Mouse (Mus musculus) cerebellum, adult 18-20 months (tissue): ENCODE measurements around the gene Acvrl1.

Experiments
- DNase-seq, 2 experiments: peaks; one replicate each; pipeline ENCODE4 v3.0.0; 2021

The Acvrl1 gene

DNA sequence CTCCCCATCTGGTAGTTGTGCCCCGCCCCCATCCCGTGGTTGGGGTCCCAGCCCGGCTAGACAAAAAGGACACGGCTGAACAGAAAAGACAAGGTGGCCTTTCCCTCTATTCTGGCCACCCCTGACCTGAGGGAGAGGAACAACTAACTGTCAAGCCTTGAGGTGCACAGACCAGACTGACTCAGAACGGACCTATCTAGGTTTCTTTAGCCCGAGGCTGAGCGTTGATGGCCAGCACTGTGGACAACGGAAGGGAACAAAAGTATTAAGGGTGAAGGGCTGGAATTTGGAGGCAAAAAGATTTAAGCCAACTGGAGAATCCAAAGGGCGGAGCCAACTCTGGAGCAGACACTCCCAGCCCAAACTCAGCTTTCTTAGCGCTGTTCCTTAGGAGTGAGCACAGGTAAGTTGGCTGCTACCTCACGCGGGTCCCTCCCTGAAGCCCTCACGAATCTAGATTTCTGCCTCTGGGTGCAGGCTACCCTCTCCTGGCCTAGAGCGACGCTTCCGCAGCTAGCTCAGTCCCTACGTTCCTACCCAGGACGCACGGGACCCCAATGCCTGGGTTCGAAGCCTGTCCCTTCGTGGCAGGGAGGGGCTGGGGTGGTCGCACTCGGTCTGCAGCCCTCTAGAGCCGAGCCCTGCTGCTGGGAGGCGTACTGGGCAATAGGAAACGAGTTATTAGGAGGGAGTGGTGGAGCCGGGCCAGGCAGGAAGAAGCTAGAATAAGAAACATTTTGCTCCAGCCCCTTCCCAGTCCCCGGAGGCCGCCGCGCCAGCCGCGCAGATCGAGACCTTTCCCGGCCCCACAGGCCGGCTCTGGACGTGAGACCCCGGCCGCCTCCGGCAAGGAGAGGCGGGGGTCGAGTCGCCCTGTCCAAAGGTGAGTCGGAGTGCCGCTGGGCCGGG is at the start of gene Acvrl1:
Gene Acvrl1, plus strand, starts transcription at position 342 of the 909 bp plus-strand sequence.
- no peak for DNase-seq

DNA sequence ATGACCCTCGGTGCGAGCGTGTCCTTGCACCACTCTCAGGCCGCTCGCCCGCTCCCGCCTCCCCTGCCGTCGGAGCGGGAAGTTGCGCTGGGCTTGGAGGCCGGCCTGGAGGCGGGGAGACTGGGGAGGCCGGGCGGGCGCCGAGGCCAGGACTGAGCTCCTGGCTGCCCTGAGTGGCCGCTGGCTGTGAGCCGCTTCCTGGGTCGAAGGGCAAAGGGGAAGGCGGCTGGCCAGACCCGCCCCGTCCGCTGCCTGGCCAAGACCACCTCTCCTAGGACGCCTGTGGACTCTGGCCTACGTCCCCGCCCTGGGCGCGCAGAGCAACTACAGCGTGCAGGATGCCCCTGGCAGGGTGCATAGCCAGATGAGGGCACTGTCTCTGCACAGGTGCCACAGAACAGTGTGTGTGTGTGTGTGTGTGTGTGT is 49.6 kb upstream of the Acvrl1 start:
- peak; percentile 46 to 54 for DNase-seq

DNA sequence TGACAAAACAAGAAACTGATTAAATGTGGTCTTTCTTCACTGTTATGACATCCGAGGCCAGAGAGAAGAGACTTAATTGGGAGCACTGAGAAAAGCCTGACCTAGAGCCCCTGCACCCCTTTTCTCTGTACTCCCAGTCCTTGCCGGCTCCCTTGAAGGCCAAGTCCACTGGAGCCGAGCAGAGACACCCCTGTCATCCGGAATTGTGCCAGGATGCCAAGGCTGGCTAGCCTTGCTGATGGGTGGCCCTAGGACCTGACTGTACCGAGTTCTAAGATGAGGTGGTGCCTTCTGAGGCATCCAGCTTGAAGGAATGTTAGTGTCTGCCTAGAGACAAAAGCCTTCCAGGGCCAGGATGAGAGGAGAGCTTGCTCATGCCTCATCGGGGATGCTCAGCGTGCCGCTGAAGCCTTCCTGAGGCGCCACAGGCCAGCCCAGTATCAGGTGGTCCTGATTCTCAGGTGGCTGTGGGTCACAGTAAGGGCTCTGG is 48.2 kb upstream of the Acvrl1 start:
- DNase-seq = no peak

DNA sequence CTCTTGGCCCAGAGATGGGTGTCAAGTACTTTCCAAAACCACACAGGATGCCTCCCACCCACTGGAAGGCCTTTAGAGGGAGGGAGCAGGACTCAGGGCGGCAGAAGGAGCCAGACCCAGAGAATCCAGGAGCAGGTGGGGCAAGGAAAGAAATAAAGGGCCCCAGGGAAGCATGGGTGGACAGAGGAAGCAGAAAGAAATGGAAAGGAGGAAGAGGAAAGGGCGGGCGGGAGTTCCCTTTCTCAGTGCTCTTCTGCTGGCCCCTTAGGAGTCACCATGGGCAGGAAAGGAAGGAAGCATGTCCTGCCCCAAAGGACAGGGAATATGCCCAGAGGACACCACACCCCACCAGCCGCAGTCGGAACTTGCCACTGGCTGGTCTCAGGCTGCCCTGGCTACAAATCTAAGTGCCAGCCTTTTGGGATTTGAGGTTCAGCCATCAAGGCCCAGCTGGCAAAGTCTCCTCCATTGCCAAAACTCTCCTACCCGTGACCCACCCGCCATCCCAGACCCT is 47.2 kb upstream of the Acvrl1 start:
- DNase-seq = no peak

DNA sequence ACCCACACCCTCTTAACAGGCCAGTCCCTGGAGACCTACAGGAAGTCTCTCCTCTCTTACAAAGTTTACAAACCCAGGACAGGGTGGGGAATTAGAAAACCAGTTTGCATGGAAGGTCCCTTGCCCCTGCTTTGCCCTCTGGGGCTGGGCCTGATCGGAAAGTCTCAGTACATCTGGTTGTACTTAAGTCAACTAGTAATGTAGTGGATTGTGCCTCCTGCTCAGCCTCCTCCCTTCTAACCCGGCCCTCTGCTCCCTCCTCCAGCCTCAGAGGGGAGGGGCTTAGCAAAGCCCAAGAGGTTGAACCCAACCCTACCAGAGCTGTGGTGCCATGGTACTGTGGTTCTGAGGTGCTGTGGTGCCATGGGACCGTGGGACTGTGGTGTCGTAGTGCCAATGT is 46.1 kb upstream of the Acvrl1 start:
- DNase-seq = no peak

DNA sequence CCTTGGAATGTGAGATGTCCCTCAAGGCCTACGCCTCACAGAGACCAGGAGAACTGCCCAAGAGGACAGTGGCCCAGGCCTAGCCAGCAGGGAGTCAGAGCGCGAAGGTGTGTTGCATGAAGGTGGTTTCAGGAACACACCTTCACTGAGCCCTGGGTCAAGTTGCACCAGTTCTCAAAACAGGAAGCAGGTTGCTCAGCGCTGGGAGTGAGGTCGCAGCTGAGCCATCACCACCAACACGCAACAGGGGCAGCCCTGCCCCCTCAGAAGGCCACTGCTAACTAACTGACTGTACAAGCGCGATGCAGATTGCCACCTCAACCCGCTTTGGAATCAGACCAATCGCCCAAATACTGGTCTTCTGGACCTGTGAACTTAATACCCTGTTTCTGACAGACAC is 43.8 kb upstream of the Acvrl1 start:
- no peak for DNase-seq

DNA sequence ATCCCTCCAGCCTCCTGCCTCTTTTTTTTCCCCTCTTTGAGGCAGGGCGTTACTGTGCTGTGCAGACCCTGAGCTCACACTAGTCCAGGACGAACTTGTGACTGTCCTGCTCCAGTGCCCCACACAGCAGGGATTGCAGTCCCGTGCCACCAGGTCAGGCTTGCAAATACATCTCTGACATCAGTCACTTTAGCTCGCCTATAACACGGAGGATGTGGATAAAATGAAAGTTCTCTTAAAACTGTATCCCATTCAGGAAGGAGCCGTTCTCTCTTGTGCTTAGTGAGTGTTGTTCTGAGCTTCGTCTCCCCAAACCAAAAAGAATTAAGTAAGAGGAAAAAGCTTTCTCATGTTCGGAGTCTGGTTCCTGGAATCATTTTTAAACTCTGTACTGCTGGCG is 41.9 kb upstream of the Acvrl1 start:
- DNase-seq = no peak

DNA sequence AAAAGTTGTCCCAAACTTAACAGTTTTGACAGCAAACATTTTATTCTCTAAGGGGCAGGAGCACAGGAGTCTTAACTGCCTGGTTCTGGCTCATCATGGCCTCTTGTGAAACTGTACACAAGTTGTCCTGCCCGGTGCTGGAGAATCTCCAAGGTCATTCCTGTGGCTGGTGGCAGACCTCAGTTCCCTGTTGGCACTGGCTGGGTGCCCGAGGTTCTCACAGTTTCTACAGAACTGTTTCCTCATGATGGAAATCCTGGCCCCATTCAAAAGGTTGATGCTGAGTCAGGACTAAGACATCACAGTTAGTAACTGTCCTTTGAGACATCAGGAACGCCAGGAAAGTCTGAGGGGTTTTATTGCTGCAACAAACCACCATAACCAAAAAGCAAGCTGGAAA is 41.4 kb upstream of the Acvrl1 start:
- no peak for DNase-seq

DNA sequence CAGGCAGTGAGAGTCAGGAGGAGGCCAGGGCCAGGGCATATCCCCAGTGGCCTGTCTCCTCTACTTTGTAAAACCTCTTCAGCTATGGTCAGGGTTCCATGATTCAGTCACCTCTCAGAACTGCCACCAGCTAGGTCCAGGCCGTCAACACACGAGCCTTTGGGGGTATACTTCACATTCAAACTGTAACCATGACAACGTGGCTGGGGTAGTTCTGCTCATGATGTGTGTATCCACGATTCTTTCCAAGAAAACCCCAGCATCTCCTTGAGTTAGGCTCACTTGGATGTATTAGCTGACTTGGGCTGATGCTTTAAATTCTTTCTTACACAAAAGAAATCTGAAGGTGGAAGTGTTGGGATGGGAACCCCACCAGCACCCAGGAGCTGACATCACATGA is 40.0 kb upstream of the Acvrl1 start:
- DNase-seq = no peak

DNA sequence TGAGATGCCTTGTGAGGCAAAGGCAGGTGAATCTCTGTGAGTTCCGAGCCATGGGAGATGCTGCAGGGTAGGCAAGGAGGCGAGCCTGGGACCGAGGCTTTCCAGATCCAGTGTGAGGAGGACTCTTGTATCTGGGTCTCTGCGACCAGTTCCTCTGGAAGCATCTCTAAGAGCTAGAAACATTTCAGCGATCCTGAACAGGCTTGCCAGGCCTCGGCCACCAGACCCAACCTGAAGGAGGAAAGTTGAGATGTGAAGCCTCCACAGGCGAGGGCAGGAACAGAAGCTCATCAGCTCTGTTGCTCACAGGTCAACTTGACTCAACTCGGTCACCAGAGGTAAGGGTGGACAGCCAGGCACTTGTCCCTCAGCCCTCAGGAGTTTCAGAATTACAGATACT is 36.8 kb upstream of the Acvrl1 start:
- DNase-seq = no peak

DNA sequence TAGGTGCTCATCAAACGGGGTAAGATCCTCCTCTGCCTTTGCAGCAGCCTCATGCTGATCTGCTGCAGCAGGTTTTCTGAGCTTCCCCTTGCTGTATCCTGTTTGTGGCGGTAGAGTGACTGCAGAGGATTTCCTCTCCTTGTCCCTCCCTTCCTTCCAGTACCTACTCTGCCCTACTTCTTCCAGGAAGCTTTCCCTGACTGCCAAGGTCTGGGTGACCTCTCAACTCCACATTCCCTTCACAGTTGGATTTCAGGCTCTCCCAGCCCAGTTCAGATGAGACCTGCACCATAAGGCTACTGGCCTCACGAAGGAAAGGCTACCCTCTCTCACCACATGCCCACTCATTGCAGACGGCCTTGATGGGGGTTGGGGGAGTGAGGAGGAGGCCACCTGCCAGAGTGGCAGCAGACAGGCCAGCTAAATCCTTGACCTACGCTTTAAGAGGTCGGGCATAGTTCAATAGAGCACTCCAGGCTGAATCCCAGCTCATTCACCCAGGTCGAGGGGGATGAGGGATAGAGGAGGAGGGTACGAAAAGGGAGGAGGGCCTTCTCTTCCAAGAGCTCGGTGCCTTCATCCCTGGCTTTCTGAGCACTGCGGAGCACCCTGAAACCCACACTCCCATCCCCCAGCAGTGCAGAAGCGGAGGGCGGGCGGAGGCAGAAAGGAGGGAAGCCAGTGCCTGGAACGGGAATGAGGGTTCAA is 36.0 kb upstream of the Acvrl1 start:
- DNase-seq = no peak

DNA sequence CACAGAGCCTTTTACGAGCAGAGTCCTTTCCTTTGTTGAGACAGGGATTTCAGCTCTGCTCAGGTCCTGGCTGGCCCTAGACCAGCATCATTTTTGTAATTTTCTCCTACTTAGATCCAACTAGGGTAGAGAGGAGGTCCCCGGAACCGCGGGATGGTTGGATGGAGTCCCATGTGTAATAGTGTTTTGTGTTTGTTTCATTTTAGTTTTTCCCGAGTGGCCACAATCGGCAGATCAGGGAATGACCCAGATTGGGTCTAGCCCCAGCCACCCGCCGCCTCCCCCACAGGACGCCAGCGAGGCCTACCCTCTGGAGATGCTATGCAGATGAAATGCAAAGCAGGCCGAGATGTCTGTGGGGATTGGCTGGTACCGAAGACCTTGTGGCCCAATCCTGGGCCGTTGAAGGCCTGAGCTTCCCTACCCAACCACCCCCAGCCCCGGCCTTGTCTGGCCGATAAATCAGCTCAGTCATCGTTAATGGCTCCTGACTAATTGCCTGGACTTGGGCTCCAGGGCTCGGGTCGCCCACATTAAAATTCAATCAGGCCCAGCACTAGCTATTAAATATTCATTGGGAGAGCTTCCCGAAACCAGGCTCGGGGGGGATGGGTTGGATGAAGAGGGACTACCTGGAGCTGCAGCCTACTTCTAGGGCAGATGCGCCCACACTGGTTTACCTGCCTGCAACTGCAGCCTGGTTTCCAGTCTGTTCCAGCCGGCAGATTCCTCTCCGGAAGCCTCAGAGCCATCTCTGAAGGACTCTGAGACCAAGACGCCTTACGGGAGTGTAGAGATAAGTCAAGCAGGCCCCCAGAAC is 35.3 kb upstream of the Acvrl1 start:
- peak; percentile 33 to 50 for DNase-seq

DNA sequence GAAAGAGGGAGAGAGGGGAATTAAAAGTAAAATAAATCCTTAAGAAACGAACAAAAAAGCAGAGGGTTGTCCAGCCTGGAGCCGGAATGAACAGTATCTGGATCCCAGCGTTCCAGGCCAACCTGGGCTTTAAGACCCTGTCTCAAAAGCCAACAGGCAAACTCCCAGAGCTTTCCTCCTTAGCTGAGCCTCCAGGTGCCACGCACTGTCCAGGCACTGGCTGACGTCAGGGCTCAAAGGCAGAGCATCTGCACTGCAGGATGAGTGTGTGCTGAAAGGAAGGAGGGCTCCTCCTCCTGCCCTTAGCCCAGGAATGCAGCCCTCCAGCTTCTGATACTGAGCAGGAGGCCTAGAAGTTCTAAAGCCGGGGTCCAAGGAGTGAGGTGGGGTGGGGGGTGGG is 34.3 kb upstream of the Acvrl1 start:
- no peak for DNase-seq

DNA sequence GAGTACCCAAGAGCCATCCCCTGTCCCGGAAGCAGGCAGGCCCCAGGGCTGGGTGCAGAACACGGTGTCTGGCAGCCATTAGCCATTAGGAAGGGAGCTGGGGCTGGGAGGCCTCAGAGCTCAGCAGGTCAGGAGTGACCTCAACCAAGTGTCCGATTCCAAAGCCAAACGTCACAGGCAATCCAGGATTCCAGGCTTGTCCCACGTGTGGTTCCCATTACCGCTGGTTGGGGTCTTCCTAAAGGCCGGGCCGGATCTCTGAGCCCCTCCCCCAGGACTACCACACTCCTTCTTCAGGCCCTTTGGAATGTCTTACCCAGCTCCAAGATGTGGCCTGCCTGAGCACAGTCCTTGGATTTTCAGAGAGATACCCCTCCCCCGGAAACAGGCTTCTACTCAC is 33.3 kb upstream of the Acvrl1 start:
- no peak for DNase-seq

DNA sequence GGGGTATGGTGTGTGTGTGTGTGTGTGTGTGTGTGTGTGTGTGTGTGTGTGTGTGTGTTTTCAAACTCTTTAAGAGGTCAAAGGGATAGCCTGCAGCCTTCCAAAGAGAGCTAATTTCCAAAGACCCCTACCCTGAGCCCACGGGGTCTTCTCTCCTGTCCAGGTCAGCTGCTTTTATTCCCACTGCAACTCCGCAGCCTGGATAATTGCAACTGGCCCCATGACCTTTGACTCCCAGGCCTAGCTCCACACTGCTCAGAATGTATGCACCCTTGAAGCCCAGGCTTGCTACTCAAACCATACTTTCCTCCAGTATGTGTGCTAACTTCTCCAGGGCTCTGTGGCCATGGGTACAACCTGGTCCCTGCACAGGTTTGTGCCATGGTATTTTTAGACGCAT is 32.9 kb upstream of the Acvrl1 start:
- no peak for DNase-seq

DNA sequence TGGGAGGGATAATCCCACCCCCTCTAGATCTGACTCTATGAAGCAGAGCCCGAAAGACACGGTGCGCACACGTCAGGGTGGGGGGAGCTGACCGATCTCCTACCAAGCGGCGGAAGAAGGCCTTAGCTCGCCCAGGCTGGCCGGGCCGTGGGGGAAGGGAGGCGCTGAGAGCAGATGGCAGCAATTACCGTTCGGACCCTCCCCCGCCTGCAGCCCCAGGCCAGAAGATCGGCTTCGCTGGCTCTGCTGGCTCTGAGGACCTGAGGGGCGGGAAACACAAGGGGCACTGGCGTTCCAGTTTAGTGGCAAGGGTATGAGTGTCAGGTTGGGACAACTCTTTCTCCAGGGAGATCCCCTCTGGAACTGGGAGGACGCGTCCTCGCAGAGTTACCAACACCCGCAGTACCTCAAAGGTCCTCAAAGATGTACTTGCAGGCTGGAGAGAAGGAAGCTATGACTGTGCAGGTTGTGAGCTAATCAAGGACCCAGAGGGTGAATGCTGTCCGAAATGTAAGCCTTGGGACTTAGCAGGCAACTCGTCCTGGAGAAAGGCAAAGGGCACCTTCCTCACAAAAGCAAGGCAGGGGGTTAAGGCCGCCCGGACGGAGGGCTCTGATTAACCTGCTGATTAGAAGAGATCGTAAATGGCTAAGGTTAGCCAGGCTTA is 30.2 kb upstream of the Acvrl1 start:
- peak in 1 of 2 experiments; percentile 20 for DNase-seq

DNA sequence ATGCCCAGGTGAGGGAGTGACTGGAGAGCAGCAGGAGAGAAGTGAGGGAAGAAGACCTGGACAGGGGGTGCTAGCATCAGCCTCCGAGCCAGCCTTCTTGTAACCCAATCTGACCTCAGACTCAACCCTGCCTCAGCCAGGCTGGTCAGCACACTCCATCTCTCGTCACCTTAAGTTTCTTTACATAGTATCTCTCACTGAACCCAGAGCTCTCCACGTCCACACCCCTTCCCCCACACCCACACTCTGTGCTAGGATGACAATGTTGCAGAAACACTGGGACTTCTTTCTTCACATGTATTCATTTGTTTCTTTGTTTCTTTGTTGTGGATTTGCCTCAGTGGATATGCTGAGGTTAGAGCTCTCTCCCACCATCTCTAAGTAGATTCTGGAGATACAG is 27.3 kb upstream of the Acvrl1 start:
- no peak for DNase-seq

DNA sequence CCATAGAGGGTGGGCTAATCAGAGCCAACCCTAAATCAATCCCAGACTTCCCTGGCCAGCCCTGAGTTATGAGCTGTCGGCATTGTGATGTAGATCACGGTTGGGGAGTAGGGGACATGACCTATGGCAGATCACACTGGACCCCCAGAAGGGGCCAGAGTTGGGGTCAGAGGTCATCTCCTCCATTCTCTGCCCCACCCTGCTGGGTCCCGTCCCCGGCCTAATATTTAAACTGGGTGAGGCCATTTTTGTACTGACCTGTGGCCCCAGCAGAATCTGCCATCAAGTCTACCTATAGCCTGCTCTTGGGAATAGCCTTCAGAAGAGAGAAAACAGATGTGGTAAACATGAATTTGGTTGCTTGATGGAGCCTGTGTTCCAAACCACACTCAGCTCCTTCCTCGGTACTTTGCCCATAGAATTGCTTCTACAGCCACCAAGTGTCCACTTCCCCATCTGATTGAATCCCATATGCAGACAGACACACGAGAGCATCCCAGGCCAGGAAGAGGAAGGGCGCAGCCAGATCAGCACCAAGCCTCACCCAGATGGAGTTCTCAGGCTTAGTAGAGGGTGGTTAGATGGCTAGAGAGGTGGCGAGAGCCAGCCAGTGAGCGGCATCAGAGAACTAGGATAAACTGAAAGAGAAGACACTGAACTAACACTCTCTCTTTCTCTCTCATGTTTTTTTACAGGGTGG is 24.6 kb upstream of the Acvrl1 start:
- no peak for DNase-seq

DNA sequence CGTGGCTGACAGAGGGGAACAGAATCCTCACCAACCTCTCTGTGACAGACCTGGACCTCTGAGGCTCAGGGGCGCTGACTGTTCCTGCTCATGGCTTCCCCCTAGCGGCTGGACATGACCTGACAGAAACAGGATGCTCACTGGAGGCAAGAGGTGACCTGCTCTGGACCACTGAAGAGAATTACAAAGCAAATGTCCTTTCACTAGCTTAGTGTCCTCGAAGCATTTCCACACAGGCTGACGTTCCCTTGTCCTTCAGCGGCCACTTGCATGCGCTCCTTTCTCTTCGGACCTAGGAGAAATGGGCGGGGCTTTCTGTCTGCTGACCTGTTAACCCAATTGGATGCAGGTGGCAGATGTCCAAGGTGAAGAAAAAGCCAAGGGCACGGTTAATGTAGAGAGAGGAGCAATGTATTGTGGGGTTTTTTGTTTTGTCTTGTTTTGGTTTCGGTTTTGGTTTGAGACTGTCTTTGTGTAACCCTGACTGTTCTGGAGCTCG is 22.8 kb upstream of the Acvrl1 start:
- peak; percentile 75 to 80 for DNase-seq

DNA sequence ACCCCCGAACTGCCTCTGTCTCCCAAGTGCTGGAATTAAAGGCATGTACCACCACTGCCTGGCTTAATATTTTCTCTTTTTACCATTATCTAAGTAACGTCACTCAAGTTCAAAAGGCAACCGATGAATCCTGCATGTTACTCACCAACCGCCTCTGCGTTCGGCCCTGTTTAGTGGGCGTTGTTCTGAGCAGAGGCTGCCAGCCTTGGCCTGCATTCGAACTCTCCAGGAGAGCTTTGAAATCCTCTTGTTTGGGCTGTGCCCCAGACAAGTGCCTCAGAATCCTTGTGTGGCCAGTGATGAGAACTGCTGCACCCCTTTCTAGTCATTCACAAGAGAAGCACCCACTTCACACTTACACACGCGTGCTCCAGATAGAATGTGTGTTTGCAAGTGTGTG is 22.3 kb upstream of the Acvrl1 start:
- no peak for DNase-seq

DNA sequence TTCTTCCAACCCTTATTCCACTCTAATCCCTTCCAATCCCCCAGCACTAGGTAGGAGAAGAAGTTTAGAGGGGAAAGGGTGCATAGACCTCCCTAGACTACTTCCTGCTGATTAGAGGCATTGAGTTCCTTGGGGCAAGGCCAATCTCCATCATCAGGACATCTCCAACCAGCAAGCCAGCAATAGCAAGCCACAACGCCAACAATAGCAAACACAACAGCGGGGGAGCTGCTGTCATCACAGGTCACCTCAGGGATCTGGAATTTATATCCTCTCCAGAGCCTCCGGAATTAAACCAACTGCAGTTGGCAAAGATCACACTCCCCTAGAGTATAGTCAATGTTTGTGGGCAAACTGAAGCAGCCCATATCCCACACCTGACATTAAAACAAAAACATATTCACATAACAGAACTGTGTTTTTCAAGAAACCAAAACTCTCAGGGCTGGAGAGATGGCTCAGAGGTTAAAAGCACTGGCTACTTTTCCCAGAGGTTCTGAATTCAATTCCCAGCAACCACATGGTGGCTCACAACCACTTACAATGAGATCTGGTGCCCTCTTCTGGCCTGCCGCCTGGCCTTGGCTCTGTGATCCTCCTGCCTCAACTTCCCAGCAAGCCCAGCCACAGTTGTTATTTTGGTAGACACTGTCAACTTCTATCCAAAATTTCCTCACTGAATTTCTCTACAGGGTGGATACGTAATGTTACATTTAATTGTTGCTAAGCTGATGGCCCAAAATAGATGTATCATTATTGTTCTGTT is 20.2 kb upstream of the Acvrl1 start:
- DNase-seq = no peak
